Mouse (Mus musculus): ENCODE data around the gene Zmat5.

DNA sequence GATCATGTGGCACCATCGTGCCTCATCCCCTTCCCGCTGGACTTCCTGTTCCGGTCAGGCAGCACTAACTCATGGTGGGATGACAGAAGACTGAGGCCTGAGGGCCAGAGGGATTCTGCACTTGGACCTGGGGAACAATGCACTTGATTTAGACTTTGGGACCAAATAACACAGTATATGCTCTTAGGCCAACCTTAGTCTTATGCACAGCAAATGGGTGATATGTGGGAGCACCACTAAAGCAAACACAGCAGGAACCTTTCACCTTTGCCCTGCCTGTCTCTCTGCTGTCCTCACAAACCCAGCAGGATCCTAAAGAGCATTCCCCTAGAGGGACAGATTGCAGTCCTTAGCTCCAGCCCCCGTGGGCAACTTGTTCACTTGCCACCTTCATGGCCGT lies 36.3 kb downstream of the Zmat5 start:
- TF ChIP-seq TAL1 (IDR thresholded peaks at IDR 0.05; ENCODE audit: low read length) (no peak), GATA1 (IDR thresholded peaks at IDR 0.05; ENCODE audit: low read length) (no peak)
